Mouse (Mus musculus) spleen, postnatal 4 days (tissue): ENCODE results near the gene LTO1.
"Not testable (repeated sequence)": the region's sequence is repeated elsewhere in the genome, so short reads cannot be mapped to it uniquely, and the experiment has no call there.

Experiments used
- DNase-seq, 2 experiments: peaks; one replicate each; pipeline ENCODE4 v3.0.0; 2022; ENCODE audit warnings: low spot score in 2 of 2

Gene LTO1

GRCm38 (mm10) chr7:144914948-144915750 is at the start of gene LTO1:
Gene LTO1, plus strand, starts transcription at chr7:144915100.
- peak; percentile 89 to 92 for DNase-seq

DNA sequence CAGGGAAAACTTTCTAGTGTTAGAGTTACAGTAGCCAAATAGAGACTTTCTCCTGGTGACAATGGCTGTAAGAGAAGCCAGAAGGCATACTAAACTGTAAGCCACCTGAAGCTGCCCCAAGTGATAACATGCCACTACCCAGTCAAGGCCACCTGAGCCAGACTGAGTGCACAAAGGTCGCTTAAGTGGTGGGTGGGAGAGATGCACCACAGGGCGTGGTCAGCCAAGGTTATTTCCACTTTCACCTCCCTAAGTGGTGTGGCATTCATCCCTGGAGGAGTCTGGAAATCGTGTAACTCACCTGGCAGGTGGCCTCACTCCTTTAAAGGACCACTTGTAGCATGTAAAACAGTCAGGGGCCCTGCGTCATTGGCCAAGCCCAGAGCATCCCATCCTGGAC is 47.7 kb upstream of the LTO1 start:
- no peak for DNase-seq

DNA sequence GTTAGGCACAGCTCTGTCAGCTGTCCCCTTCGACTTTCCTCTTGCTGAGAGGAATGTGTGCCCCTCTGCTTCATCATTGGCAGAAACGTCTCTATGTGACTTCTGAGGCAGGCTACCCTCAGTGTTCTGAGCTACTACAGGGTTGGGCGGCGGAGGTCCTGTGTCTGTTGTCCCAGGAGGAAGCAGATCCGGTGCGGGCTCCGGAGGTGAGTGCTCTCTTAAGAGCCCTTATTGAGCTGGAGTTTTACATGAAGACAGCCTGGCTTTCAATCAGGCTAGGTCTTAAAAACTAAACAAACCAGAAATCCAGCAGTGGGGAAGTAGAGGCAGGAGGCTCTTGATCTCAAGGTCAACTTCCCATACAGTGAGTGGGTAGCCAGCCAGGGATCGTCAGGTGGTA is 47.3 kb upstream of the LTO1 start:
- no peak for DNase-seq

DNA sequence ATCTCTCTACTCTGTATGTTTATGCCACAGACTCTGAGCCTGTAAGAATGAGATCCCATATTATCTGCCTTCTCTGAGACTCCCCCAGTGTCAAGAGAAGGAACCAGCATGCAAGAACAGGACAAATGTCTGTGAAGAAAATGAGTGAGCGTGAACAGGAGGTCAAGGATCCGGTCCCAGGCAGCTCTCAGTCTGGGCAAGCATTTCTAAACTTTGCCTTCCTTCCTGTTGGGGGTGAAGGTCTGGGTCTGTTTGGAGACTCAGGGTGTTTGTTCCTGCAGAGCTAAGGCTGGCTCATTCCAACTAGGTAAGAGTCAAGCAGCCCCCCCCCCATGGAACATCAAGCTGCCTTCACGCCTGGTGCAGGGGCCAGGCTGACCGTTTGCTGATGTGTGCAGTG is 42.5 kb upstream of the LTO1 start:
- no peak for DNase-seq

- no peak for DNase-seq
Measured at GRCm38 (mm10) chr7:144873160-144873559, 41.7 kb upstream of the LTO1 start.

DNA sequence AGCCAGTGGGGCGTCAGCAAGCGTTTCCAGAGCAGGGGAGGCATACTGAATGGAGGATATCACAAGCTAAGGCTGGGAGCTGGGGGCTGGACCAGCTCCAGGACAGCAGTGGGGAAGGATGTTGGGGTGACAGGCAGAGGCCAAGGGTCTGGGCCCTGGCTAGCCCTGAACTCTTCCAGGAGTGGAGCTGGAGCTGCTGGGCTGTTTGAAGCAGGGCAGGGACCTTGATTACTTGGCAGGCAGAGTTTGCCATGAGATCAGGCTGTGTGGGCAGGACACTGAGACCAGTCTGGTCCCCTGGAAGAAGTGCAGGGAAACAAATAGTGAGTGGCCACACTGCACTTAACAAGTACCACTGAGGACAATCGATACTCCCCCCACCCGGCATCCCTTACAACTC is 40.7 kb upstream of the LTO1 start:
- DNase-seq: no peak

DNA sequence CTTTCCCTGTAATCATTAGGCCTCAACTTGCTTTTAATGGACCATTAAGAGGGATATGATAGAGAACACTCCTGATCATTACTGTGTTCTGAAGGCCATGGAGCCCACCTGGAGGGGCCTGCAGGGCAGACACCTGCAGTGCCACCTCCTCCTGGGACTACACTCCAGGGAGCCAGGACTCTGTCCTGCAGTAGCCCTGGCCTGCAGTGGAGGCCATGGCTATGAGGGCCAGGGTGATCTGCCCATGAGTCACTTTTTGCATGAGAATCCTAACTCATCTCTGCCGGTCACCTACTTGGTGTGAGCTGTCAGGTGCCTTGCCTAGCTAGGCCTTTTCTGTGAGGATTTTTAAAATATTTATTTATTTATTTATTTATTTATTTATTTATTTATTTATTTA is 36.5 kb upstream of the LTO1 start:
- no peak for DNase-seq

DNA sequence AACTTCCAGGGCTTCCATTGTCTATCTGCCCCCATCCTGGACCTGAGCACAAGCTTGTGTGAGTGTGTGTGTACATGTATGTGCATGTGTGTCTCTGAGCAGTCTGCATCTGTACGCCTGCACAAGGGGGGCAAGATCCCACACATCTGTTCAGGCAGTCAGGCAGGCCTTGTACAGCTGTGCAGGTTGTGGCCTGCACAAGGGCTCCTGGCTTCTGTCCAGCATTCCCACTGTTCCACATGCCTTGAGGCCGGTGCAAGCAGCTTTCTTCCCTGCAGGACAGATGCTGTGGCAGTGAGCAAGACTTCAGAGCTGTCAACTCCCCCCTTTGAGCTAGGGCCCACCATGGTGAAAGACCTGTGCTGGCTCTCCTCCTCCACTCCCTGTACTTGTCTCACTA is 31.8 kb upstream of the LTO1 start:
- no peak for DNase-seq

GRCm38 (mm10) chr7:144887672-144888071 is 27.2 kb upstream of the LTO1 start:
- DNase-seq: no peak

GRCm38 (mm10) chr7:144888564-144889299 is 26.2 kb upstream of the LTO1 start:
- DNase-seq: peak in 1 of 2 experiments; percentile 53

- DNase-seq: not testable (repeated sequence)
Measured at GRCm38 (mm10) chr7:144890661-144891060, 24.2 kb upstream of the LTO1 start.

DNA sequence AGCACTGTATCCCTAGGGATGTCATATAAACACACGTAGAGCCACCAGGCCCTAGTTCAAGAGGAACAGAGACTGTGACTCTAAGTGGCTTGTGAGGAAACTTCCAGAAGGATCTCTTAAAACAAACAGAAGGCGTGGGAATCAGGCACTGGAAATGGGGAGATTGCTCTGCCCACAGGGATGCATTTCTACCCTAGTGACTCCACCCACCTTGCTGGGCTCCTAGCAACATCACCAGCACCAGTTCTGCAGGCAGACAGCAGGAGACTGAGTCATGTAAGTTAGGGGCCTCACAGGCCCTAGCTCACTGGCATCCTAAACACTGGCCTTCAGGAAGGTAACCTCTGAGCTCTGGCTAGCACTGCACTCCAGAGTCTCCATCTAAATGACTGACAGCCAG is 23.0 kb upstream of the LTO1 start:
- DNase-seq: no peak

DNA sequence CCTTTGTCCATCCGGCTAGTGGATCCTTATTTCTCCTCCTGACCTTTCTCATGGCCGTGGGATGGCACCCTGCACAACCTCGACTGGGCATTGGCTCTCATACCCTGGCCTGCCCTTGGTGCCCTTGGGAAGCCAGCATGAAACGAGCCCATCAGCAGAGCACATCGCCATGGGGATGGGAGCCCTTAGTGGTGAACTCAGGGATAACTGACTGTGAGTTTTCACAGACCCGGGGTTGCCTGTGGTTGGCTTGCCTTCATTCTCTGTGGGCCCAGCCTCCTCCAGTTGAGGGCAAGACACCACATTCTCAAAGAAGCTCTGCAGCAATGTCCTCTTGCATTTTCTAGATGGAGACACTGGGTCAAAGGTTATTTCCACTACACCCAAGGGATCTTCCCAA is 22.6 kb upstream of the LTO1 start:
- DNase-seq: no peak

- DNase-seq: no peak
Measured at GRCm38 (mm10) chr7:144894191-144894590, 20.7 kb upstream of the LTO1 start.

DNA sequence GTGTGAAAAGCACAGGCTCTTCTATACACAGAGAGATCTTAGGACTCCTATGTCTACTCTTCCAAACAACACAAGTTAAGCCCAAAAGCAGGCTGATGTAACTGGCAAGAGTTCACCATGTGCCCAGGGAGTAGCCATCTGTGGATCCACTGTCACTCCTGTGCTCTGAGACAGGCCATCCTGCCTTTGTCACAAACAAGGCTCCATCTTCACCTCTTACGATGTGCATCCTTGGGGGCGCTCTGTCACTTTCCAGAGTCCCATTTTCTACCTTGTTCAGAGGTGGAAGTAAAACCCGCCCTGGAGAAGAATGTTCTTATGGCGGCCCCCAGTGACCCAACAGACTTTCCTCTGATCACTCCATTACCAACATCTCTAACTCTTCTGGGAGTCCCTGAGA is 20.2 kb upstream of the LTO1 start:
- no peak for DNase-seq

- peak; percentile 45 to 76 for DNase-seq
Measured at GRCm38 (mm10) chr7:144895305-144896111, 19.4 kb upstream of the LTO1 start.

DNA sequence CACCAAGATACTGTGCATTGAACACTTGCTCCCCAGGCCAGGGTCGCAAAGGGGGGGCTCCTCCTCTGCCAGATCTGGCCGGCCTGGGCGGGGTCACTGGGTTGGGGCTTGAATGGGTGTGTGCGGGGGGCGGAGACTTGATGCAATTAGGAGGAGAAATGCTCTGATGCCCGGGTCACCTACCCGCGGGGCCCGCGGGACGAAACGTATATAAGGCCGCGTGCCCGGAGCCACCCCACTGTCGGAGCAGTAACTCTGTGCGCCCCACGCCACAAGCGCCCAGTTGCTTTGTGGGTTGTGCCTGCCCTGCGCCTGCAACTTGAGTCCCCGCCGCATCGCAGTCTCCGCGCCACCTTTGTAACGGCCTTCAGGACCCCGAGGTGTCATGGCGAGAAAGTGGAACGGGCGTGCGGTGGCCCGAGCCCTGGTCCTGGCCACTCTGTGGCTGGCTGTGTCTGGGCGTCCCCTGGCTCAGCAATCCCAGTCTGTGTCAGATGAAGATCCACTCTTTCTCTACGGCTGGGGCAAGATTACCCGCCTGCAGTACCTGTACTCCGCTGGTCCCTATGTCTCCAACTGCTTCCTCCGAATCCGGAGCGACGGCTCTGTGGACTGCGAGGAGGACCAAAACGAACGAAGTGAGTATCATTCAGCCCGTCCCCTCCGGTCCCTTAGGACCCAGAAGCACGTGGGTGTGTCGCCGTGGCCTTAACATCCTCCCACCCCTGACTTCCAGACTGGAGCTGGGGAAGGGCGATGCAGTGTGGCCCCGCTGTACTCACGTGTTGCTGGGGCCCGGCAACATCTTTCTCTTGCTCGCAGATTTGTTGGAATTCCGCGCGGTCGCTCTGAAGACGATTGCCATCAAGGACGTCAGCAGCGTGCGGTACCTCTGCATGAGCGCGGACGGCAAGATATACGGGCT is 18.3 kb upstream of the LTO1 start, which contains the start of gene Fgf15:
Gene Fgf15, plus strand, starts transcription at position 238 of the 925 bp plus-strand sequence.
- no peak for DNase-seq

DNA sequence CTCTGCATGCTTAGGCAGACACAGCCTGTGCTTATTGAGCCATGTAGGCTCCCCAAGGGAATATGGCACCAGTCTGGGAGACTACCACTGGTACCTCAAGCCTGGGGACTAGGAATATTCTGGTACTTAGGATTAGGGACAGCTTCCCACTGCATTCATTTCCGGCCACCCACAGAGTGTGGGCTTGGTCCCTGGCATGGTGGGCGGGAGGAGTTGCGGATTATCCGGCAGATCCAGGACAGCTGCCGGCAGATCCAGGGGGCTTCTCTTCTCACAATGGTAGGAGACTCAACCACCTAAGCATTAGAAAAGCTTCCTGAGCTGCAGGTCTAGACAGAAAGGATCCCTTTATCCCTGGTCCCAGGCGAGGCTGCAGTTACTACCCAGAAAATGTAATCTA is 16.4 kb upstream of the LTO1 start:
- no peak for DNase-seq

DNA sequence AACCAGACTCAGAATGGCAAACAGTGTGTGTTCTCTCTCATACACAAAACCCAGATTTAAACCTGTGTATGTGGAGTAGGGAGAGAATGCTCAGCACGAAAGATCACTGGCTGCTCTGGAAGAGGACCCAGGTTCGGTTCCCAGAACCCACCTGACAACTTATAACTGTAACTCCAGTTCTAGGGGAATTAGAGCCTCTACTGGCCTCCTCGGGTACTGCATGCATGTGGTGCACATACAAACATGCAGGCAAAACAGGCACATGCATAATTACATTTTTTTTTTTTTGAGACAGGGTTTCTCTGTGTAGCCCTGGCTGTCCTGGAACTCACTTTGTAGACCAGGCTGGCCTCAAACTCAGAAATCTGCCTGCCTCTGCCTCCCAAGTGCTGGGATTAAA is 9.4 kb upstream of the LTO1 start:
- not testable (repeated sequence) for DNase-seq

GRCm38 (mm10) chr7:144906708-144907397 is 8.0 kb upstream of the LTO1 start:
- peak; percentile 39 to 86 for DNase-seq

DNA sequence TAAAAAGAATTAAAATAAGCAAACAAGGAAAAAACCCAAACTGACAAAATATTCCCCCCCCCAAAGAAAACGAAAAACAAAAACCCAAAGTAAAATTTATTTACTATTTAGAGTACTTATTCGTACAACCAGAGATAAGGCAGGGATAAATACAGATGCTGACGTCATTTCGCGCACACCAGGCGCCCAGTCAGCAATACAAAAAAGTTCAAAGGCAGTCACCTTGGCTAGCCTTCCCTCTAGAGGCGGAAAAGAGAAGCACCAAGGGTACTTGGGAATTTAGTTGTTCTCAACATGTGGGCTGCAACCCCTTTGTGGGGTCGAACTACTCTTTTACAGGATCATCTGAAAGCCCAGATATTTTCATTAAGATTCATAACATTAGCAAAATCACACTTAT is 7.1 kb upstream of the LTO1 start:
- DNase-seq: no peak
